Mouse (Mus musculus): ENCODE data around the gene Fam71f2. TPM values are rescaled to one million over a fixed set of nuclear protein-coding genes. Genes with fewer than 3 reads are reported as not detected.
A peak's percentile ranks its signal among the peaks of the same experiment; 100 is the strongest.

The Fam71f2 gene
- 0.24 and 0.39 TPM in 2 replicates for polyA plus RNA-seq (2015; fragmentation: Nextera tagmentation; extraction: Ambion mirVana)

DNA sequence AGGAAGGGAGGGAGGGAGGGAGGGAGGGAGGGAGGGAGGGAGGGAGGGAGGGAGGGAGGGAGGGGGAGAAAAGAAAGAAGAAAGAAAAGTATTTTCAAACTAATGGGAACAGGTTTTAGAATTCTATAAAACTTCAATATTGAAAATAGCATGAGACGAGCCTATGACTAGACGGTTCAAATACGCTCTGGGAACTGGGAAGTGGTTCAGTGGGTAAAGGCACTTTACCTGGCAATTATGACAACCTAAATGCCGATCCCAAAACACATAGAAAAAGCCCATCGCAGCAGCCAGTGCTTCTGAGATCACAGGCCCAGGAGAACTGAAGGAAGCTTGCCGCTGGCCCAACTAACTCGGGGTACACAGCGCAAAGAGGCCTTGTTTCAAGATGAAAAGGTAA lies at the start of gene Fam71f2:
TSS of gene Fam71f2 (plus strand) at position 301 of the 400 bp plus-strand sequence.
- H3K9ac ChIP-seq = no peak within 1 kb of the TSS
- H3K27ac ChIP-seq = no peak within 1 kb of the TSS
- WGBS = 81% methylated on average over 8 of the region's 8 CpGs
- no peak within 1 kb of the TSS for H3K4me3 ChIP-seq (replicated peaks)
- H3K4me2 ChIP-seq (replicated peaks) = no peak within 1 kb of the TSS
- ATAC-seq = no peak
- no peaks in the 10 kb centered on the region; the same call in 1 of the 2 replicates for H3K36me3 ChIP-seq
- H3K9me3 ChIP-seq = no peaks in the 10 kb centered on the region
- no peaks in the 10 kb centered on the region for H3K4me1 ChIP-seq (replicated peaks)
- no peaks in the 10 kb centered on the region for H3K27me3 ChIP-seq (replicated peaks)

- no peak for ATAC-seq
- Histone ChIP-seq H3K9me3 (no peaks in the 10 kb centered on the region), H3K4me2 (replicated peaks) (no peak overlapping the region), H3K27ac (no peak overlapping the region), H3K4me3 (replicated peaks) (no peak overlapping the region), H3K27me3 (replicated peaks) (no peaks in the 10 kb centered on the region), H3K36me3 (no peaks in the 10 kb centered on the region), H3K4me1 (replicated peaks) (no peaks in the 10 kb centered on the region), H3K9ac (no peak overlapping the region)
- WGBS = 63% methylated on average over 6 of the region's 6 CpGs
Observed at GRCm38 (mm10) chr6:29230386-29230785, 49.0 kb upstream of the Fam71f2 start.

GRCm38 (mm10) chr6:29231799-29232198 lies 47.6 kb upstream of the Fam71f2 start:
- Histone ChIP-seq H3K4me3 (replicated peaks) (no peak overlapping the region), H3K27me3 (replicated peaks) (no peaks in the 10 kb centered on the region), H3K9me3 (no peaks in the 10 kb centered on the region), H3K36me3 (no peaks in the 10 kb centered on the region), H3K4me1 (replicated peaks) (no peaks in the 10 kb centered on the region), H3K9ac (no peak overlapping the region), H3K4me2 (replicated peaks) (no peak overlapping the region), H3K27ac (no peak overlapping the region)
- WGBS = 72% methylated on average over 3 of the region's 3 CpGs
- no peak for ATAC-seq

DNA sequence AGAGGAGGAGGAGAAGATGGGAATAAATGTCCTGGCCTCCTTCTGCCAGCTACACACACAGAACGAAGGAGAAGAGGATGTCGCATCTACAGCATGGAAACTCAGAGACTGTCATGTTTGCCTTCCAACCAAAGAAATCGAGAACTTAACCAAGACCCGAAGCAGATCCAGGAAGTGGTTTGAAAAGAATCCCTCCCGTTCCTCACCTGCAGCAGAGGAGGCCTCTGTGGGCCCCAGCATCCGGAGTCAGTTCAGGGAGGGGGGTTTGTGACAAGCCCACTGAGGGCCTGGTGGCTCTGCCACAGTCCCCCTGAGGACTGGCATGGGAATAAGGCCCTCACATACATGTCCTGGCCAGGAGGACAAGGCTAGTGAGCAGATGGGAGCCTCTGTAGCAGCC lies 47.1 kb upstream of the Fam71f2 start:
- no peaks in the 10 kb centered on the region for H3K36me3 ChIP-seq
- no peak overlapping the region for H3K4me3 ChIP-seq (replicated peaks)
- H3K9me3 ChIP-seq = no peaks in the 10 kb centered on the region
- 73% methylated on average over 6 of the region's 6 CpGs for WGBS
- no peak overlapping the region for H3K9ac ChIP-seq
- H3K4me1 ChIP-seq (replicated peaks) = no peaks in the 10 kb centered on the region
- no peak overlapping the region for H3K4me2 ChIP-seq (replicated peaks)
- no peaks in the 10 kb centered on the region for H3K27me3 ChIP-seq (replicated peaks)
- no peak overlapping the region for H3K27ac ChIP-seq
- ATAC-seq = no peak

DNA sequence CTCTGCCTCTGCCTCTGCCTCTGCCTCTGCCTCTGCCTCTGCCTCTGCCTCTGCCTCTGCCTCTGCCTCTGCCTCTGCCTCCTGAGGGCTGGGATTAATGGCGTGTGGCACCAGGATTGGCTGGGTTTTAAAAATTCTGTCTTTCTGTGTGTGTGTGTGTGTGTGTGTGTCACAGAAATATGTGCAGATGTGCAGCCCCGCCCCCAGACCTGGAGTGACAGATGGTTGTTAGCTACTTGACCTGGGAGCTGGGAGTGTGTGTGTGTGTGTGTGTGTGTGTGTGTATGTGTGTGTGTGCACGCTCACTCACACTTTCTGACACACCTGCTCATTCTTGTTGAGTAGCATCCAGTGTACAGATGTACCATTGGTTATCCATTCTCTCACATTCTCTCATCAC lies 45.7 kb upstream of the Fam71f2 start:
- H3K9me3 ChIP-seq = no peaks in the 10 kb centered on the region
- H3K4me1 ChIP-seq (replicated peaks) = no peaks in the 10 kb centered on the region
- no peaks in the 10 kb centered on the region for H3K36me3 ChIP-seq
- H3K9ac ChIP-seq = no peak overlapping the region
- no peak for ATAC-seq
- H3K27ac ChIP-seq = no peak overlapping the region
- no peak overlapping the region for H3K4me3 ChIP-seq (replicated peaks)
- H3K27me3 ChIP-seq (replicated peaks) = no peaks in the 10 kb centered on the region
- WGBS = 63% methylated on average over 3 of the region's 3 CpGs
- no peak overlapping the region for H3K4me2 ChIP-seq (replicated peaks)

GRCm38 (mm10) chr6:29234272-29234671 lies 45.1 kb upstream of the Fam71f2 start:
- no peak overlapping the region for H3K9ac ChIP-seq
- WGBS = 37% methylated on average over 8 of the region's 8 CpGs
- H3K27ac ChIP-seq = no peak overlapping the region
- no peak for ATAC-seq
- H3K4me1 ChIP-seq (replicated peaks) = no peaks in the 10 kb centered on the region
- H3K9me3 ChIP-seq = no peaks in the 10 kb centered on the region
- H3K36me3 ChIP-seq = no peaks in the 10 kb centered on the region
- H3K4me3 ChIP-seq (replicated peaks) = no peak overlapping the region
- H3K4me2 ChIP-seq (replicated peaks) = no peak overlapping the region
- no peaks in the 10 kb centered on the region for H3K27me3 ChIP-seq (replicated peaks)

- WGBS = 34% methylated on average over 2 of the region's 2 CpGs
- Histone ChIP-seq H3K27ac (no peak overlapping the region), H3K27me3 (replicated peaks) (no peaks in the 10 kb centered on the region), H3K36me3 (no peaks in the 10 kb centered on the region), H3K4me3 (replicated peaks) (no peak overlapping the region), H3K9ac (no peak overlapping the region), H3K9me3 (no peaks in the 10 kb centered on the region), H3K4me2 (replicated peaks) (no peak overlapping the region), H3K4me1 (replicated peaks) (no peaks in the 10 kb centered on the region)
- ATAC-seq = no peak
Observed at GRCm38 (mm10) chr6:29240806-29241205, 38.6 kb upstream of the Fam71f2 start.

DNA sequence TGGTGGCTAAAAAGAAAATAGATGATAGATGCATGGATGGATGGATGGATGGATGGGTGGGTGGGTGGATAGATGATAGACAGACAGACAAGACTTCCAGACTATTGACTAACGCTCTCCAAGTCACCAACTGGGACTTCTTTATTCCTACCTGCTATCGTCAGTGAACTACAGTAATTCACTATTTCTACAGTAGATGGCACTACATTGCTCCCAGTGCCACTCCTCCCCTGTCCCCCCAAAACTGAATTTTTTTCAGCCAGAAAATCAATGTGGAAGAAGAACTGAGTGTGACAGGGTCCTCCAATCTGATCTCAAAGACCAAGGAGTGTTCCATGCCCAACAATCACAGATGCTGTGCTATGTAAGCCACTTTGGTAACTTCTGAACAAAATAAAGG lies 37.7 kb upstream of the Fam71f2 start:
- Histone ChIP-seq H3K27ac (no peak overlapping the region), H3K4me2 (replicated peaks) (no peak overlapping the region), H3K27me3 (replicated peaks) (no peaks in the 10 kb centered on the region), H3K9me3 (no peaks in the 10 kb centered on the region), H3K4me1 (replicated peaks) (peaks cover 2% of the 10 kb centered on the region; the same call in 1 of the 2 replicates), H3K36me3 (no peaks in the 10 kb centered on the region), H3K9ac (no peak overlapping the region), H3K4me3 (replicated peaks) (no peak overlapping the region)
- 64% methylated on average over 2 of the region's 2 CpGs for WGBS
- no peak for ATAC-seq

- H3K4me1 ChIP-seq (replicated peaks) = peaks cover 8% of the 10 kb centered on the region; the same call in 1 of the 2 replicates
- no peaks in the 10 kb centered on the region for H3K27me3 ChIP-seq (replicated peaks)
- H3K9me3 ChIP-seq = no peaks in the 10 kb centered on the region
- no peak overlapping the region for H3K4me3 ChIP-seq (replicated peaks)
- no peak overlapping the region for H3K4me2 ChIP-seq (replicated peaks)
- no peak for ATAC-seq
- H3K27ac ChIP-seq = no peak overlapping the region
- H3K36me3 ChIP-seq = no peaks in the 10 kb centered on the region
- WGBS = 67% methylated on average over 1 of the region's 1 CpGs
- H3K9ac ChIP-seq = no peak overlapping the region
Observed at GRCm38 (mm10) chr6:29242265-29242664, 37.1 kb upstream of the Fam71f2 start.

DNA sequence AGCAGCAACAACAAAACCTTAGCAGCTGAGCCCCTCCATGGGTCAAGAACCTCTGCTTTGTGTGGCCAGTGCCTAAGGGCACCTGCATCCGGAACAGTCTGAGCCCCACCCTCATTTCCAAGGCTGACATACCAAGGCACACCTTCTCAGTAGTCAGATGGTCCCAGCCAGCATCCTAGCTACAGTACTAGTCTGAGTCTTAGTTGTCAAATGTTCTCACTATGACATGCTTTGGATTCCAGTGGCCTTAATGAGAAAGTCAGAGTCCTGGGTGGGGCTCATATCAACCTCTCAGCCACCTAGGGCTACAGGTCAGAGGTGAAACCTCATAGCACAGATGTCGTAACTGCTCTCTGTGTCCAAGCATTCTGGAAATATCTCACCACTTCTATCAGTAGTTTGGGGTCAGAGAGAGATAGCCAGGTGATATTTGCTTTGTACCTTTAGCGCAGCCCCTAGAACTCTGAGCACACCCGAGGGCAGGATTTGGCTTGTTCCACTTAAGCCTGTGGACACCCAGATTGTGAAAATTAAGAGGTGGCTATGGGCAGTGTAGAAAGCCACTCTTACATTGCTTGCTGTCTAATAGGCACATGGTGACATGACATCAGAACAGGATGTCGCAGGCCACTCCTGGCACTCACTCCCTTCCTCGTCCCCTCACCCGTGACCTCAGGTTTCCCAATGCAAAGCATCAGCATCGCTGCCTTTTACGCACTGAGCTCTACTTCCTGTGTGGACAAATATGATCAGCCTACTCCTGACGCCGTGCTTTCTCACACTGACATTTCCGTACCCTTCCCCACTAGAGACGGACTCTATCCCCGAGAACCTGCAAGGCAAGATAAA lies 33.9 kb upstream of the Fam71f2 start:
- H3K4me1 ChIP-seq (replicated peaks) = peaks cover 8% of the 10 kb centered on the region; the same call in 1 of the 2 replicates
- no peak overlapping the region for H3K4me2 ChIP-seq (replicated peaks)
- peak; percentile 9; the same call in 1 of the 2 replicates for ATAC-seq
- H3K27me3 ChIP-seq (replicated peaks) = no peaks in the 10 kb centered on the region
- no peak overlapping the region for H3K9ac ChIP-seq
- no peak overlapping the region for H3K4me3 ChIP-seq (replicated peaks)
- no peaks in the 10 kb centered on the region for H3K36me3 ChIP-seq
- WGBS = 62% methylated on average over 14 of the region's 14 CpGs
- H3K27ac ChIP-seq = no peak overlapping the region
- H3K9me3 ChIP-seq = no peaks in the 10 kb centered on the region

GRCm38 (mm10) chr6:29246183-29246582 lies 33.2 kb upstream of the Fam71f2 start:
- Histone ChIP-seq H3K9ac (no peak overlapping the region), H3K4me3 (replicated peaks) (no peak overlapping the region), H3K9me3 (no peaks in the 10 kb centered on the region), H3K27me3 (replicated peaks) (no peaks in the 10 kb centered on the region), H3K4me2 (replicated peaks) (no peak overlapping the region), H3K27ac (no peak overlapping the region), H3K36me3 (no peaks in the 10 kb centered on the region), H3K4me1 (replicated peaks) (peaks cover 8% of the 10 kb centered on the region; the same call in 1 of the 2 replicates)
- 79% methylated on average over 3 of the region's 3 CpGs for WGBS
- ATAC-seq = no peak; the same call in 1 of the 2 replicates

DNA sequence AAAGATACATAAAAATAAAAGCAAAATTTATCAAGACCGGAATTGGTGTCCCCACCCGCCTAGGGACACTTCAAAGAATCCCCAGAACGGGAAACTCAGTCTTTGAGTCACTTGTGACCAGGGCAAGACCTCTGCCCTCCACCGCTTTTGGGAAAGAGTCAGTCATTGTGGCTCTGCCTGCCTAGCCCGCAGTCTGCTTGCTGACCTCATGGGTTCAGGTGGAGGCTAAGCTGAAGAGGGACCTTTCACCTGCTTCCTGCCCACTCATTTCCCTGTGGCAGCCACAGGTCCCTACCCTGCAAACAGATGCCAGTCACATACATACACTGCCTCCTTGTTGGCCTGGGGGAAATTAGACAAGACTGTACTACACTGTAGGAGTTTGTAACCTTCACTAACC lies 32.8 kb upstream of the Fam71f2 start:
- no peak overlapping the region for H3K4me3 ChIP-seq (replicated peaks)
- peaks cover 8% of the 10 kb centered on the region; the same call in 1 of the 2 replicates for H3K4me1 ChIP-seq (replicated peaks)
- 51% methylated on average over 5 of the region's 5 CpGs for WGBS
- H3K27me3 ChIP-seq (replicated peaks) = no peaks in the 10 kb centered on the region
- no peak overlapping the region for H3K9ac ChIP-seq
- no peaks in the 10 kb centered on the region for H3K9me3 ChIP-seq
- no peaks in the 10 kb centered on the region for H3K36me3 ChIP-seq
- no peak overlapping the region for H3K27ac ChIP-seq
- H3K4me2 ChIP-seq (replicated peaks) = no peak overlapping the region
- peak; percentile 40 for ATAC-seq

DNA sequence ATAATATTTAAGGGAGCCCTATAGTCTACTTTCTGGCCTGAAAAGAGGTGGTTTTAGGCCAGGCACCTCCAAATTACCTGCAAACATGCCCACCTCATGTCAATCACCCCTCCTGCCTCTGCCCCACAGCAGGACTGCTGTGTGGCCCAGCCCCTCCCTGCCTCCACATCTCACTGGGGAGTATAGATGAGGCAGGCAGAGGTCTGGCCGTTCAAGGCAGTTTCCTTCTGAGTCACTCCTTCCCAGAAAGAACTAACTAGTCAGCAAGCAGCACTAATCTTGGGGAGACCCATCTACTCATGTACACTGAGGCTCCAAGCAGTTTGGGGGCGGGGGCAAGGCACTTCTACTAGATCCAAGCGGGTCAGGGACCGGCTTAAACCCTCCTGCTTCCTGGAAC lies 32.3 kb upstream of the Fam71f2 start:
- peak; percentile 65 for ATAC-seq
- Histone ChIP-seq H3K9me3 (no peaks in the 10 kb centered on the region), H3K4me2 (replicated peaks) (no peak overlapping the region), H3K36me3 (no peaks in the 10 kb centered on the region), H3K9ac (no peak overlapping the region), H3K4me3 (replicated peaks) (no peak overlapping the region), H3K27ac (peak overlapping the region; percentile 37; the same call in 1 of the 2 replicates), H3K4me1 (replicated peaks) (peaks cover 8% of the 10 kb centered on the region; the same call in 1 of the 2 replicates), H3K27me3 (replicated peaks) (no peaks in the 10 kb centered on the region)
- 39% methylated on average over 4 of the region's 4 CpGs for WGBS
